Comparison of ENCODE assay signal across 8 mouse cellular contexts in the genomic region with DNA sequence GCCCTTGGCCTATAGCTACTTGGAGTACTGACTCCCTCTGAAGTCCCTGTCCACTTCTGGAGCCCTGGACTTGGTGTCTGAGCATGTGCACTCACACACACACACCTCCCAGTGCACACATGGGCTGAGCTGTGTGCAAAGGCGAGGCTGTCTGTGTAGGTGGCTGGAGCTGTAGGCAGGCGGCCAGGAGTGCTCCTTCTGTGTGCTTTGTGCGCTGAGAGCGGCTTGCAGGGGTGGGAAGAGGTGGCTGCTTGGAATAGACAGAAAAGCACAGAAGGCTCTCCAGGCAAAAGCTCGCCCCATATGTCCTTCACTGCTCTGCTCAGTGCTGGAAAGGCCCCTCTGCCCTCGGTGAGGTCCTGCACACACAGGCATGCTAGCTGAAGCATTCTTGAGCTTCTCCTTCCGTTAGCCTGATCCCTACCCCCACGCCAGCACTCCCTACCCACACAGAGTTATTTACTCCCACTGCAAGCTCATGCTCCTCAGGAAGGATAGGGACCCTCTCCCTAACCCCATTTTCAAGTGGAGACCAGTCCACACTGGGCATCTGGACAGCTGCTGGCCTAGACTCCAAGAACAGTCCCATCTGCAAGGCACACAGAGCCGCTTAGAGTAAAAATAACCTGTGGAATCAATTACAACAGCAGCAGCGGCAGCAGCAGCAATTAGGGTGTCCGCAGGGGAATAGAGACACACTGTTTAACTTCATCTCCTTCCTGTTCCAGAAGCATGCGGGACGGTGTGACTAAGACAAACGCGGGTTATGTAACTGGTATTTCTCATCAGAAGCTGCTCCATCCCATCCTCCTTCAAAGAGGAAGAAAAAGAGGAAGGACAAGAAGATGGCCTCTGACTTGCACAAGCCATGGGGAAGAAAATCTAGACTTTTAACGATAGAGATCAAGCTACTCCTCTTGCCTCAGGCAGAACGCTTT. TPM values are rescaled to one million over a fixed set of nuclear protein-coding genes. Genes with fewer than 3 reads are reported as not detected.
A peak's percentile ranks its signal among the peaks of the same experiment; 100 is the strongest.
DNase-seq lines count a peak whose midpoint lies in the region; ATAC-seq and TF ChIP-seq lines count a peak whose summit lies in the region.

No protein-coding gene starts in this region.

- H3K36me3 ChIP-seq in heart, embryonic 13.5 days = no peaks in the 10 kb centered on the region
- H3K36me3 ChIP-seq in lung, postnatal 0 days (ENCODE audit: insufficient read depth, low read length) = no peaks in the 10 kb centered on the region
- H3K36me3 ChIP-seq in stomach, postnatal 0 days (ENCODE audit: control insufficient read depth, insufficient read depth, low read length) = no peaks in the 10 kb centered on the region

- no peak overlapping the region; the same call in 1 of the 2 replicates for H3K4me3 ChIP-seq in heart, embryonic 13.5 days
- H3K4me3 ChIP-seq in lung, postnatal 0 days (ENCODE audit: low read depth, low read length) = no peak overlapping the region
- H3K4me3 ChIP-seq in stomach, postnatal 0 days (ENCODE audit: low read depth, low read length) = no peak overlapping the region

- 25% methylated on average over 17 of the region's 17 CpGs for WGBS in heart, embryonic 13.5 days
- 25% methylated on average over 17 of the region's 17 CpGs for WGBS in lung, postnatal 0 days
- WGBS in stomach, postnatal 0 days = 18% methylated on average over 17 of the region's 17 CpGs

- TF ChIP-seq EP300 in lung, postnatal 0 days (IDR thresholded peaks at IDR 0.05) = no peak
- no peak for TF ChIP-seq EP300 in stomach, postnatal 0 days (optimal IDR thresholded peaks at IDR 0.05)

- H3K27ac ChIP-seq in heart, embryonic 13.5 days (replicated peaks) = peak overlapping the region; percentile 79
- H3K27ac ChIP-seq in lung, postnatal 0 days (ENCODE audit: low read length) = no peak overlapping the region
- no peak overlapping the region; the same call in 1 of the 2 replicates for H3K27ac ChIP-seq in stomach, postnatal 0 days (replicated peaks)

- TF ChIP-seq CTCF in lung, postnatal 0 days (IDR thresholded peaks at IDR 0.05) = no peak
- TF ChIP-seq CTCF in stomach, postnatal 0 days (IDR thresholded peaks at IDR 0.05; ENCODE audit: low read depth) = no peak

- H3K4me1 ChIP-seq in heart, embryonic 13.5 days = peaks cover 41% of the 10 kb centered on the region
- H3K4me1 ChIP-seq in lung, postnatal 0 days (ENCODE audit: insufficient read depth, low read depth, low read length) = peaks cover under 1% of the 10 kb centered on the region; the same call in 1 of the 2 replicates
- H3K4me1 ChIP-seq in stomach, postnatal 0 days (replicated peaks; ENCODE audit: control insufficient read depth, insufficient read depth) = peaks cover 2% of the 10 kb centered on the region; the same call in 1 of the 2 replicates

- peak; percentile 60 for DNase-seq in embryo, embryonic 10 days (ENCODE audit: low spot score)
- no peak for DNase-seq in embryo, embryonic 9.5 days (ENCODE audit: extremely low spot score)
- DNase-seq in embryo, embryonic 10.5 days (ENCODE audit: low spot score) = peak; percentile 64
- DNase-seq in layer of hippocampus, postnatal 36 days = peak; percentile 84 to 86
- DNase-seq in lung, postnatal 0 days (ENCODE audit: low spot score) = peak; percentile 60
- DNase-seq in stomach, postnatal 0 days (ENCODE audit: low spot score) = peak; percentile 73
- no peak for DNase-seq in adrenal gland, adult 8-10 months

- peak overlapping the region; percentile 43 for H3K4me2 ChIP-seq in heart, embryonic 13.5 days
- H3K4me2 ChIP-seq in lung, postnatal 0 days (replicated peaks; ENCODE audit: low read depth, low read length) = no peak overlapping the region; the same call in 1 of the 2 replicates
- 0 out of 2 replicates have a peak overlapping the region, but pooled peaks have one; percentile 14 for H3K4me2 ChIP-seq in stomach, postnatal 0 days (replicated peaks; ENCODE audit: low read depth)

- no peaks in the 10 kb centered on the region; the same call in 1 of the 2 replicates for H3K27me3 ChIP-seq in heart, embryonic 13.5 days (replicated peaks)
- H3K27me3 ChIP-seq in lung, postnatal 0 days (replicated peaks; ENCODE audit: insufficient read depth, low read length) = no peaks in the 10 kb centered on the region
- H3K27me3 ChIP-seq in stomach, postnatal 0 days (ENCODE audit: control insufficient read depth, insufficient read depth, low read length) = no peaks in the 10 kb centered on the region

- no peaks in the 10 kb centered on the region for H3K9me3 ChIP-seq in heart, embryonic 13.5 days
- no peaks in the 10 kb centered on the region for H3K9me3 ChIP-seq in lung, postnatal 0 days (ENCODE audit: low read length)
- no peaks in the 10 kb centered on the region for H3K9me3 ChIP-seq in stomach, postnatal 0 days (ENCODE audit: control insufficient read depth, low read length)

- H3K9ac ChIP-seq in heart, embryonic 13.5 days = peak overlapping the region; percentile 62
- no peak overlapping the region for H3K9ac ChIP-seq in lung, postnatal 0 days (replicated peaks; ENCODE audit: low read depth)
- H3K9ac ChIP-seq in stomach, postnatal 0 days (ENCODE audit: low read length) = no peak overlapping the region; the same call in 1 of the 2 replicates

- no peak for ATAC-seq in heart, embryonic 13.5 days (ENCODE audit: extremely low read depth, insufficient number of reproducible peaks, low FRiP score, low TSS enrichment)
- peak; percentile 70 for ATAC-seq in lung, postnatal 0 days
- ATAC-seq in stomach, postnatal 0 days (ENCODE audit: low FRiP score, low TSS enrichment) = peak; percentile 55; the same call in 1 of the 2 replicates

RNA-seq across cellular contexts. Expression of a gene that starts 22.4 kb away (rescaled TPM):
- 11.3 and 11.9 TPM in 2 replicates for polyA plus RNA-seq in heart, embryonic 13.5 days (2015; fragmentation: Nextera tagmentation; extraction: Ambion mirVana)
- total RNA-seq in layer of hippocampus, postnatal 36 days (2021) = 10 to 100 TPM; 40.1 to 45.2 TPM
- 11.8 and 12.3 TPM in 2 replicates for polyA plus RNA-seq in lung, postnatal 0 days (2015; fragmentation: Nextera tagmentation; extraction: Ambion mirVana)
- 5.3 and 6.4 TPM in 2 replicates for polyA plus RNA-seq in stomach, postnatal 0 days (2015; fragmentation: Nextera tagmentation; extraction: Ambion mirVana)
- total RNA-seq in adrenal gland, adult 8-10 months (2022) = 10 to 100 TPM; 27.0 to 49.6 (median 37.1) TPM

Comparison
In these comparisons a context has a peak if more than half of its experiments do, and no peak if none do; other contexts are left out.
1. DNase-seq: peak in embryo, embryonic 10 days (single experiment), embryo, embryonic 10.5 days (single experiment), layer of hippocampus, postnatal 36 days (2 of 2), lung, postnatal 0 days (single experiment) and stomach, postnatal 0 days (single experiment); none in embryo, embryonic 9.5 days (single experiment) and adrenal gland, adult 8-10 months (single experiment).